Mouse (Mus musculus): ENCODE measurements around the gene Tchhl1. TPM values are rescaled to one million over a fixed set of nuclear protein-coding genes. Genes with fewer than 3 reads are reported as not detected.
"Not testable (repeated sequence)": the region's sequence is repeated elsewhere in the genome, so short reads cannot be mapped to it uniquely, and the experiment has no call there.

Tchhl1 gene
- total RNA-seq (2021): 1 to 10 TPM in 1 of 2 experiments, not detected in 1; 3.1 TPM
- polyA plus RNA-seq (2012; rRNA removed): not detected in 2 replicates
- long read RNA-seq: 0 reads

GRCm38 (mm10) chr3:93468561-93468960, at the start of gene Tchhl1:
Gene Tchhl1 (plus strand): TSS chr3:93468754.
- peak; percentile 23 for DNase-seq

- no peak for DNase-seq
Observed at GRCm38 (mm10) chr3:93431673-93432072, 36.9 kb upstream of the Tchhl1 start.

- DNase-seq: no peak
Observed at GRCm38 (mm10) chr3:93442030-93442429, 26.5 kb upstream of the Tchhl1 start, which contains the start of gene Tchh. Gene Tchh (plus strand): TSS chr3:93442330.

GRCm38 (mm10) chr3:93443501-93444101, 25.0 kb upstream of the Tchhl1 start:
- DNase-seq: peak; percentile 52

- peak; percentile 88 for DNase-seq
Observed at GRCm38 (mm10) chr3:93444343-93445164, 24.0 kb upstream of the Tchhl1 start.

- no peak for DNase-seq
Observed at GRCm38 (mm10) chr3:93445165-93445705, 23.3 kb upstream of the Tchhl1 start.

- DNase-seq: peak; percentile 57
Observed at GRCm38 (mm10) chr3:93446128-93446755, 22.3 kb upstream of the Tchhl1 start.

GRCm38 (mm10) chr3:93446756-93447137, 21.8 kb upstream of the Tchhl1 start:
- not testable (repeated sequence) for DNase-seq

GRCm38 (mm10) chr3:93447138-93447841, 21.3 kb upstream of the Tchhl1 start:
- DNase-seq: peak; percentile 83

GRCm38 (mm10) chr3:93466556-93466955, 2.0 kb upstream of the Tchhl1 start:
- no peak for DNase-seq

GRCm38 (mm10) chr3:93467130-93467529, 1.4 kb upstream of the Tchhl1 start:
- no peak for DNase-seq

- DNase-seq: peak; percentile 44
Observed at GRCm38 (mm10) chr3:93469629-93470028, 1.1 kb downstream of the Tchhl1 start.

GRCm38 (mm10) chr3:93480053-93480452, 11.5 kb downstream of the Tchhl1 start:
- no peak for DNase-seq

- no peak for DNase-seq
Observed at GRCm38 (mm10) chr3:93481982-93482616, 13.5 kb downstream of the Tchhl1 start.

GRCm38 (mm10) chr3:93485611-93486010, 17.1 kb downstream of the Tchhl1 start:
- peak; percentile 43 for DNase-seq

GRCm38 (mm10) chr3:93488541-93488940, 20.0 kb downstream of the Tchhl1 start:
- DNase-seq: no peak

- DNase-seq: no peak
Observed at GRCm38 (mm10) chr3:93492176-93492575, 23.6 kb downstream of the Tchhl1 start.

- DNase-seq: peak; percentile 50
Observed at GRCm38 (mm10) chr3:93493992-93494391, 25.4 kb downstream of the Tchhl1 start.

- not testable (repeated sequence) for DNase-seq
Observed at GRCm38 (mm10) chr3:93494774-93495173, 26.2 kb downstream of the Tchhl1 start.

GRCm38 (mm10) chr3:93497131-93497530, 28.6 kb downstream of the Tchhl1 start:
- DNase-seq: no peak

GRCm38 (mm10) chr3:93499129-93499528, 30.6 kb downstream of the Tchhl1 start:
- no peak for DNase-seq

Measured in adrenal gland, adult 2 months (tissue).